In the genomic region with DNA sequence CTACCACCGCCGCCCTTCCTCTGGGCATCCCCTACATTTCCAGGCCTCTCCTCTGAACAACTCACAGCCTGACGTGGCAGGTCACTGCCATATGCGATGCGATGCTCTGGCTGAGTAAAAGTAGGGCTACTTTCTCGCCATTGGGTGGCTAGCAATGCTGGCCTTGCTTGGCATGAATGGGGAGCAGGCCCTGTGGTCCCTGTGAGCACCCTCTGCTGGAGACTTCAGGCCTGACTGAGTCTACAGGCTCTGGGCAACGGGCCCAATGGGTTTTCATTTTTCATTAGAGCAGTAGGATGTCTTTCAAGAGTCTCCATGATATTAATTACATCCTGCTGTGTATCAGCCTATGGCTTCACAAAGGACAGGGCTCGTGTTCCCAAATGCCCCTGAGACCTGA, we compare ENCODE assay signal across 9 mouse cellular contexts. TPM values are rescaled to one million over a fixed set of nuclear protein-coding genes. Genes with fewer than 3 reads are reported as not detected.
DNase-seq lines count a peak whose midpoint lies in the region; ATAC-seq and TF ChIP-seq lines count a peak whose summit lies in the region.
"Had no signal": no experiment of that assay in that cellular context is flagged by ENCODE, and none has a peak within 500 bp of the region (broad histone marks: within the 10 kb centered on the region; RNA-seq: fewer than 3 reads in every experiment).

No protein-coding gene starts in this region.

- no peaks in the 10 kb centered on the region for H3K36me3 ChIP-seq in midbrain, postnatal 0 days (ENCODE audit: insufficient read depth, low read length)
- H3K36me3 ChIP-seq in midbrain, embryonic 13.5 days, result no peaks in the 10 kb centered on the region
- H3K36me3 ChIP-seq in limb, embryonic 14.5 days (ENCODE audit: control insufficient read depth, insufficient read depth, low read length), result no peaks in the 10 kb centered on the region
- H3K36me3 ChIP-seq: neural tube, embryonic 12.5 days had no signal

- no peak overlapping the region for H3K4me3 ChIP-seq in midbrain, postnatal 0 days (ENCODE audit: low read depth, low read length)
- H3K4me3 ChIP-seq in midbrain, embryonic 13.5 days (replicated peaks), result no peak overlapping the region
- no peak overlapping the region for H3K4me3 ChIP-seq in limb, embryonic 14.5 days (replicated peaks; ENCODE audit: low read length)
- H3K4me3 ChIP-seq: neural tube, embryonic 12.5 days had no signal

- no peak for ATAC-seq in cerebellum, adult (ENCODE audit: insufficient number of reproducible peaks, low FRiP score, low TSS enrichment)
- no peak for ATAC-seq in midbrain, postnatal 0 days (ENCODE audit: low FRiP score)
- no peak for ATAC-seq in midbrain, embryonic 13.5 days
- no peak for ATAC-seq in limb, embryonic 14.5 days (ENCODE audit: low FRiP score, low read depth)

- H3K27me3 ChIP-seq in midbrain, postnatal 0 days (ENCODE audit: insufficient read depth, low read length), result no peaks in the 10 kb centered on the region
- H3K27me3 ChIP-seq in midbrain, embryonic 13.5 days, result no peaks in the 10 kb centered on the region
- H3K27me3 ChIP-seq in limb, embryonic 14.5 days (ENCODE audit: control insufficient read depth, insufficient read depth, low read length), result no peaks in the 10 kb centered on the region
- H3K27me3 ChIP-seq: neural tube, embryonic 12.5 days had no signal

- 31% methylated on average over 8 of the region's 8 CpGs for WGBS in midbrain, postnatal 0 days
- WGBS in midbrain, embryonic 13.5 days, result 29% methylated on average over 8 of the region's 8 CpGs
- WGBS in limb, embryonic 14.5 days, result 24% methylated on average over 8 of the region's 8 CpGs

- no peak for TF ChIP-seq POLR2A in limb, embryonic 14.5 days (IDR thresholded peaks at IDR 0.05; ENCODE audit: borderline replicate concordance, extremely low read depth, insufficient read depth, insufficient read length)

- no peak overlapping the region for H3K4me2 ChIP-seq in midbrain, postnatal 0 days (ENCODE audit: low read depth, low read length, poor library complexity, severe bottlenecking)
- H3K4me2 ChIP-seq in midbrain, embryonic 13.5 days (replicated peaks), result no peak overlapping the region
- H3K4me2 ChIP-seq in limb, embryonic 14.5 days (replicated peaks; ENCODE audit: low read depth, low read length, severe bottlenecking), result no peak overlapping the region
- H3K4me2 ChIP-seq: neural tube, embryonic 12.5 days had no signal

- intact Hi-C loops in heart, postnatal 36 days (cut with DNase I), result loop anchor here (10.0 kb wide), 1 partner anchor 200 kb away; a partner anchor contains a TSS

- DNase-seq in cerebellum, adult 11 months, result peak; percentile 27
- DNase-seq in midbrain, postnatal 0 days (ENCODE audit: low spot score), result peak; percentile 69
- peak; percentile 45 for DNase-seq in cerebellum, adult 9-11 months
- peak; percentile 18 to 44 for DNase-seq in heart, postnatal 36 days
- DNase-seq in limb, embryonic 14.5 days (ENCODE audit: low spot score), result peak; percentile 39
- peak; percentile 58 for DNase-seq in right cerebral cortex, postnatal 14 days

- no peak overlapping the region for H3K27ac ChIP-seq in midbrain, postnatal 0 days (ENCODE audit: low read depth, low read length)
- no peak overlapping the region for H3K27ac ChIP-seq in midbrain, embryonic 13.5 days
- no peak overlapping the region for H3K27ac ChIP-seq in limb, embryonic 14.5 days (replicated peaks; ENCODE audit: low read depth, low read length)
- H3K27ac ChIP-seq: neural tube, embryonic 12.5 days had no signal

- no peaks in the 10 kb centered on the region for H3K9me3 ChIP-seq in midbrain, postnatal 0 days (ENCODE audit: low read length)
- H3K9me3 ChIP-seq in midbrain, embryonic 13.5 days, result no peaks in the 10 kb centered on the region
- H3K9me3 ChIP-seq in limb, embryonic 14.5 days (ENCODE audit: control insufficient read depth, low read length), result no peaks in the 10 kb centered on the region
- H3K9me3 ChIP-seq: neural tube, embryonic 12.5 days had no signal

- no peak overlapping the region for H3K9ac ChIP-seq in midbrain, postnatal 0 days (replicated peaks; ENCODE audit: low read length, poor library complexity, severe bottlenecking)
- H3K9ac ChIP-seq in midbrain, embryonic 13.5 days (replicated peaks), result no peak overlapping the region
- H3K9ac ChIP-seq in limb, embryonic 14.5 days (ENCODE audit: low read depth, low read length, severe bottlenecking), result no peak overlapping the region
- H3K9ac ChIP-seq: neural tube, embryonic 12.5 days had no signal

- no peaks in the 10 kb centered on the region for H3K4me1 ChIP-seq in midbrain, postnatal 0 days (ENCODE audit: insufficient read depth, low read length)
- H3K4me1 ChIP-seq in midbrain, embryonic 13.5 days (replicated peaks), result no peaks in the 10 kb centered on the region
- no peaks in the 10 kb centered on the region for H3K4me1 ChIP-seq in limb, embryonic 14.5 days (ENCODE audit: control insufficient read depth, insufficient read depth, low read length)
- H3K4me1 ChIP-seq: neural tube, embryonic 12.5 days had no signal

- TF ChIP-seq CTCF in midbrain, postnatal 0 days (IDR thresholded peaks at IDR 0.05), result peak; percentile 53

RNA-seq across cellular contexts. Expression of a gene that starts 30.1 kb away (rescaled TPM):
- total RNA-seq in midbrain, postnatal 0 days (2014; rRNA removed), result 25.1 and 33.6 TPM in 2 replicates
- polyA plus RNA-seq in midbrain, postnatal 0 days (2015; fragmentation: Nextera tagmentation; extraction: Ambion mirVana), result 9.8 and 10.7 TPM in 2 replicates
- 21.3 and 25.1 TPM in 2 replicates for polyA plus RNA-seq in midbrain, embryonic 13.5 days (2015; fragmentation: Nextera tagmentation; extraction: Ambion mirVana)
- total RNA-seq in heart, postnatal 36 days (2021), result 10 to 100 TPM; 27.4 to 28.0 TPM
- polyA plus RNA-seq in limb, embryonic 14.5 days (2012; rRNA removed), result 24.7 and 35.5 TPM in 2 replicates
- polyA plus RNA-seq in limb, embryonic 14.5 days (2014; fragmentation: Nextera tagmentation; extraction: Ambion mirVana), result 15.0 and 16.9 TPM in 2 replicates

RNA-seq across cellular contexts. Expression of a gene that starts 59.3 kb away (rescaled TPM):
- 27.0 and 38.4 TPM in 2 replicates for total RNA-seq in midbrain, postnatal 0 days (2014; rRNA removed)
- 14.9 and 16.1 TPM in 2 replicates for polyA plus RNA-seq in midbrain, postnatal 0 days (2015; fragmentation: Nextera tagmentation; extraction: Ambion mirVana)
- polyA plus RNA-seq in midbrain, embryonic 13.5 days (2015; fragmentation: Nextera tagmentation; extraction: Ambion mirVana), result 18.4 and 18.7 TPM in 2 replicates
- 10 to 100 TPM in 1 of 2 experiments, 1 to 10 TPM in 1; 9.8 to 11.4 TPM for total RNA-seq in heart, postnatal 36 days (2021)
- 14.8 and 15.3 TPM in 2 replicates for polyA plus RNA-seq in limb, embryonic 14.5 days (2012; rRNA removed)
- polyA plus RNA-seq in limb, embryonic 14.5 days (2014; fragmentation: Nextera tagmentation; extraction: Ambion mirVana), result 25.6 and 26.8 TPM in 2 replicates
